ENCODE assay signal across 8 mouse cellular contexts in genomic region chr7:101320399-101321217, GRCm38 (mm10). TPM values are rescaled to one million over a fixed set of nuclear protein-coding genes. Genes with fewer than 3 reads are reported as not detected.
DNase-seq lines count a peak whose midpoint lies in the region; ATAC-seq lines count a peak whose summit lies in the region.

No protein-coding gene starts in this region.

- peaks cover 35% of the 10 kb centered on the region for H3K27me3 ChIP-seq in heart, embryonic 12.5 days (replicated peaks)
- no peaks in the 10 kb centered on the region for H3K27me3 ChIP-seq in kidney, embryonic 16.5 days (ENCODE audit: insufficient read depth, low read length)

- peaks cover 42% of the 10 kb centered on the region for H3K4me1 ChIP-seq in heart, embryonic 12.5 days (replicated peaks)
- H3K4me1 ChIP-seq in kidney, embryonic 16.5 days (ENCODE audit: insufficient read depth, low read length) = peaks cover 36% of the 10 kb centered on the region

- peak overlapping the region; percentile 85 for H3K4me3 ChIP-seq in heart, embryonic 12.5 days
- peak overlapping the region; percentile 63 for H3K4me3 ChIP-seq in kidney, embryonic 16.5 days (ENCODE audit: low read length)

- H3K27ac ChIP-seq in heart, embryonic 12.5 days (ENCODE audit: poor library complexity, severe bottlenecking) = no peak overlapping the region
- peak overlapping the region; percentile 82 for H3K27ac ChIP-seq in kidney, embryonic 16.5 days (ENCODE audit: low read length)

- H3K9me3 ChIP-seq in heart, embryonic 12.5 days (replicated peaks) = no peaks in the 10 kb centered on the region
- H3K9me3 ChIP-seq in kidney, embryonic 16.5 days (ENCODE audit: low read length) = no peaks in the 10 kb centered on the region

- WGBS in heart, embryonic 12.5 days = 6% methylated on average over 27 of the region's 37 CpGs
- 3% methylated on average over 20 of the region's 37 CpGs for WGBS in kidney, embryonic 16.5 days

- peak; percentile 45; the same call in 1 of the 2 replicates for ATAC-seq in cerebellum, adult (ENCODE audit: insufficient number of reproducible peaks, low FRiP score, low TSS enrichment)
- peak; percentile 54 for ATAC-seq in heart, embryonic 12.5 days (ENCODE audit: insufficient number of reproducible peaks, low FRiP score)
- ATAC-seq in kidney, embryonic 16.5 days (ENCODE audit: low FRiP score, low TSS enrichment) = peak; percentile 78

- no peak for DNase-seq in cerebellum, adult 11 months
- peak; percentile 26 for DNase-seq in urinary bladder, postnatal 25 days (ENCODE audit: low spot score)
- DNase-seq in urinary bladder, adult 2 months (ENCODE audit: low spot score) = no peak
- peak; percentile 38 to 53 for DNase-seq in lung, postnatal 4 days
- peak; percentile 42 for DNase-seq in testis, postnatal 14 days (ENCODE audit: low spot score)

- peak overlapping the region; percentile 98 for H3K4me2 ChIP-seq in heart, embryonic 12.5 days
- peak overlapping the region; percentile 95 for H3K4me2 ChIP-seq in kidney, embryonic 16.5 days (replicated peaks; ENCODE audit: low read depth, low read length)

- H3K36me3 ChIP-seq in heart, embryonic 12.5 days = no peaks in the 10 kb centered on the region
- H3K36me3 ChIP-seq in kidney, embryonic 16.5 days (ENCODE audit: insufficient read depth, low read length) = no peaks in the 10 kb centered on the region

- H3K9ac ChIP-seq in heart, embryonic 12.5 days = peak overlapping the region; percentile 85
- peak overlapping the region; percentile 72 for H3K9ac ChIP-seq in kidney, embryonic 16.5 days (replicated peaks; ENCODE audit: low read length)

RNA-seq across cellular contexts. Expression of gene Stard10, which starts 3.7 kb away (rescaled TPM):
- 54.2 and 72.7 TPM in 2 replicates for polyA plus RNA-seq in urinary bladder, adult 2 months (2012; rRNA removed)
- polyA plus RNA-seq in heart, embryonic 12.5 days (2016; fragmentation: Nextera tagmentation; extraction: Ambion mirVana) = 22.9 and 28.6 TPM in 2 replicates
- polyA plus RNA-seq in kidney, embryonic 16.5 days (2015; fragmentation: Nextera tagmentation; extraction: Ambion mirVana) = 57.7 and 66.8 TPM in 2 replicates

RNA-seq across cellular contexts. Expression of gene Atg16l2, which starts 18.6 kb away (rescaled TPM):
- polyA plus RNA-seq in urinary bladder, adult 2 months (2012; rRNA removed) = 24.2 and 31.9 TPM in 2 replicates
- 22.6 and 23.8 TPM in 2 replicates for polyA plus RNA-seq in heart, embryonic 12.5 days (2016; fragmentation: Nextera tagmentation; extraction: Ambion mirVana)
- 23.7 TPM in 2 replicates for polyA plus RNA-seq in kidney, embryonic 16.5 days (2015; fragmentation: Nextera tagmentation; extraction: Ambion mirVana)

RNA-seq across cellular contexts. Expression of gene Arap1, which starts 27.3 kb away (rescaled TPM):
- 110 and 127 TPM in 2 replicates for polyA plus RNA-seq in urinary bladder, adult 2 months (2012; rRNA removed)
- polyA plus RNA-seq in heart, embryonic 12.5 days (2016; fragmentation: Nextera tagmentation; extraction: Ambion mirVana) = 19.9 and 22.5 TPM in 2 replicates
- polyA plus RNA-seq in kidney, embryonic 16.5 days (2015; fragmentation: Nextera tagmentation; extraction: Ambion mirVana) = 106 and 112 TPM in 2 replicates

Comparison
In these comparisons a context has a peak if more than half of its experiments do, and no peak if none do; other contexts are left out.
1. DNase-seq: peak in urinary bladder, postnatal 25 days (single experiment), lung, postnatal 4 days (2 of 2) and testis, postnatal 14 days (single experiment); none in cerebellum, adult 11 months (single experiment) and urinary bladder, adult 2 months (single experiment).
2. Peak in every context shown above with its lines, with median percentiles within 50 percentile points of each other: ATAC-seq.